Mouse (Mus musculus): ENCODE results near the gene Mpped2. TPM values are rescaled to one million over a fixed set of nuclear protein-coding genes. Genes with fewer than 3 reads are reported as not detected.

The Mpped2 gene
- polyA plus RNA-seq, 1 experiment from 2014 or later: 1.3 TPM

DNA sequence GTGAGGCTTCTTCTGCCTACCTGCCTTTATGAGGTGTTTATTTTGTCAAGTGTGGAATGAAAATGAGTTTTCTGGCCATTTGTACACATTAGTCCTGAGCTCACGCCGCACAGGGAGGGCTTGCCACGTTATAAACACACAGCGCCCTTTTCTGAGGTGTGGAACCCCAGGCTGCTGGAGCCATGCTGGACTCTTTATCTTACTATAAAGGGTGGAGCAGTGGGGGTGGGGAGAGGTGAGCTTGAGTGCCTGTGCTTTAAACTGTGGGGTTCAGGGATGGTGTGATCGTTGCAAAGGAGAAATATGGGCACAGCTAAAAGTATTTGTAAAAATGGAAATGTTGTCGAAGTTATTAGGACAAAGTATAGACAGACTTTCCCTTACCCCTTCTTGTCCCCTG lies 18.4 kb downstream of the Mpped2 start:
- H3K4me1 ChIP-seq (ENCODE audit: insufficient read depth): no peaks in the 10 kb centered on the region
- H3K9ac ChIP-seq (replicated peaks): no peak overlapping the region
- H3K27ac ChIP-seq (ENCODE audit: low read depth): no peak overlapping the region
- DNase-seq (no peak), ATAC-seq (no peak)
- no peak overlapping the region for H3K4me3 ChIP-seq (ENCODE audit: low read depth, low read length)
- H3K27me3 ChIP-seq (ENCODE audit: insufficient read depth, low read length): no peaks in the 10 kb centered on the region
- H3K4me2 ChIP-seq (ENCODE audit: low read depth, low read length): no peak overlapping the region
- 60% methylated on average over 6 of the region's 6 CpGs for WGBS (ENCODE audit: insufficient replicate concordance)
- TF ChIP-seq CTCF (IDR thresholded peaks at IDR 0.05; ENCODE audit: low read depth): no peak
- no peak for TF ChIP-seq EP300 (IDR thresholded peaks at IDR 0.05; ENCODE audit: low read depth)
- H3K36me3 ChIP-seq (replicated peaks; ENCODE audit: insufficient read depth, low read length): no peaks in the 10 kb centered on the region
- H3K9me3 ChIP-seq (ENCODE audit: low read length): no peaks in the 10 kb centered on the region

DNA sequence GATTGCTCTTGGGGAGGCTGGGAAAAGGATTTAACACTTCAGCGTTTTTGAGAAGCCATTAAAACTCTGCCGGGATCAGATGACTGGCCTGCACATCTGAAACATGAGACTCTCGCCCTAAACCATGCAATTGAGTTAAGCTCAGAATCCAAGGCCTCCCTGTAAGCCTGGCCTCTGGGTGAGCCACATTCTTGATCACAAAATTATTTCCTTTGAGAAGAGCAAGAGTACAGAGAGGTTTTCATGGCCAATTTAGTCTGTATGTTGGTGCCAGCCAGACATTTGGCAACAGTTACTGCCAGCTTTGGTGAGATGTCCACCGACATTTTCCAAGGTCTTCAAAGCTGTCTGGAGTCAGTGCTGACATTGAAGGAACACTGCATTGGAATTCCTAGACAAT lies 20.1 kb downstream of the Mpped2 start:
- no peak overlapping the region for H3K9ac ChIP-seq (replicated peaks)
- DNase-seq (no peak), ATAC-seq (no peak)
- H3K9me3 ChIP-seq (ENCODE audit: low read length): no peaks in the 10 kb centered on the region
- H3K27ac ChIP-seq (ENCODE audit: low read depth): no peak overlapping the region
- TF ChIP-seq CTCF (IDR thresholded peaks at IDR 0.05; ENCODE audit: low read depth) (no peak), EP300 (IDR thresholded peaks at IDR 0.05; ENCODE audit: low read depth) (no peak)
- H3K4me1 ChIP-seq (ENCODE audit: insufficient read depth): no peaks in the 10 kb centered on the region
- no peak overlapping the region for H3K4me2 ChIP-seq (ENCODE audit: low read depth, low read length)
- 50% methylated on average over 4 of the region's 4 CpGs for WGBS (ENCODE audit: insufficient replicate concordance)
- H3K27me3 ChIP-seq (ENCODE audit: insufficient read depth, low read length): no peaks in the 10 kb centered on the region
- H3K36me3 ChIP-seq (replicated peaks; ENCODE audit: insufficient read depth, low read length): no peaks in the 10 kb centered on the region
- H3K4me3 ChIP-seq (ENCODE audit: low read depth, low read length): no peak overlapping the region

DNA sequence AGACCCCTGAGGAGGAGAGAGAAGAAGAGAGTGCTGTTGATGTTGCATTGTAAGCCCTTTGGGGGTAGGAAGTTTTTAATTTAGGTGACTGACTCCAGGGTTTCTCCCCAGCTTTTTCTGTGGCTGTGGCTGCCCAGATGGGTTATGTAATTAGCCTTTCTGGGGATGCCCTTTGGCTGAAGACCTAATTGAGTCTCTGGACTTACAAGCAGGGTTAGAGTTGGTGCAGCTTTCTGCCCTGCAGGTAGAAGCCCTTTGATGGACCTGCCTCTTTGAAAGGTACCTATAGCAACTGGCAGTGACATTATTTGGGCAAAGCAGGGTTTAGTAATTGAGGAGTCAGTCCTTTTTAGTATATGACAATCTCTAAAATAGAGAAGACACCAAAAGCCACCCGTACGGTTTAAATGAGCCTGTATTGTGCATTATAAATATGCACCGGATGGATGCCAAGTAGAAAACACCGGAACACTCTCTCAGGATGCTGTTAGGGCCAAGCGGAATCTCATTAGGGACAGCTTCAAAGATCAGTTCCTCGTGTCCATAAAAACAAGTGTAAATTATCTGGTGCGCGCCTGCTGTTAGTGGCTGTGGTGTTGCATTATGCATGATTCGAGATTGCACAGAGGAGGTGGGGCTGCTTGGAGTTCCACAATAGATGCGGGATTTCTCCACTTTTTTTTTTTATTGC lies 22.8 kb downstream of the Mpped2 start:
- Histone ChIP-seq H3K4me2 (ENCODE audit: low read depth, low read length) (no peak overlapping the region), H3K27me3 (ENCODE audit: insufficient read depth, low read length) (no peaks in the 10 kb centered on the region), H3K9me3 (ENCODE audit: low read length) (no peaks in the 10 kb centered on the region), H3K36me3 (replicated peaks; ENCODE audit: insufficient read depth, low read length) (no peaks in the 10 kb centered on the region), H3K9ac (replicated peaks) (no peak overlapping the region), H3K27ac (ENCODE audit: low read depth) (no peak overlapping the region), H3K4me3 (ENCODE audit: low read depth, low read length) (no peak overlapping the region), H3K4me1 (ENCODE audit: insufficient read depth) (no peaks in the 10 kb centered on the region)
- DNase-seq (no peak), ATAC-seq (no peak)
- no peak for TF ChIP-seq EP300 (IDR thresholded peaks at IDR 0.05; ENCODE audit: low read depth)
- no peak for TF ChIP-seq CTCF (IDR thresholded peaks at IDR 0.05; ENCODE audit: low read depth)
- WGBS (ENCODE audit: insufficient replicate concordance): 82% methylated on average over 10 of the region's 10 CpGs

DNA sequence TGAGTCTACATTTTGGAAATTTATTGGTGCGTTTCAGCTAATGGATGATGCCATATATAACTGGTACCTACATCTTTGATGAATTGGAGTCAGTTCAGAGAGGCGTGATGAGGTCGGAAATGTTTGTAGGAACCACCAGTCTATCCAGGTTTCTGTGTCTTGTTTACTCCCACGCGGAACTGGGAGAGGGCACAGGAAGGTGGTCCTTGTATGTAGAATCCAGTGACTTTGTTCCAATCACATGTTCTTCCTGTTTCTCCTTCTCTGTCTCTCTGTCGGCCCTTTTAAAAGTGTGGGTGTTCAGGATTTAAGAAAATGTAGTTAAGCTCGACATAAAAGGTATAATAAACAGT lies 23.3 kb downstream of the Mpped2 start:
- no peaks in the 10 kb centered on the region for H3K36me3 ChIP-seq (replicated peaks; ENCODE audit: insufficient read depth, low read length)
- no peak for DNase-seq
- no peak overlapping the region for H3K4me2 ChIP-seq (ENCODE audit: low read depth, low read length)
- no peak overlapping the region for H3K4me3 ChIP-seq (ENCODE audit: low read depth, low read length)
- ATAC-seq: no peak
- 80% methylated on average over 7 of the region's 7 CpGs for WGBS (ENCODE audit: insufficient replicate concordance)
- H3K9me3 ChIP-seq (ENCODE audit: low read length): no peaks in the 10 kb centered on the region
- no peaks in the 10 kb centered on the region for H3K4me1 ChIP-seq (ENCODE audit: insufficient read depth)
- no peaks in the 10 kb centered on the region for H3K27me3 ChIP-seq (ENCODE audit: insufficient read depth, low read length)
- no peak overlapping the region for H3K27ac ChIP-seq (ENCODE audit: low read depth)
- no peak overlapping the region for H3K9ac ChIP-seq (replicated peaks)
- TF ChIP-seq EP300 (IDR thresholded peaks at IDR 0.05; ENCODE audit: low read depth): no peak
- no peak for TF ChIP-seq CTCF (IDR thresholded peaks at IDR 0.05; ENCODE audit: low read depth)

DNA sequence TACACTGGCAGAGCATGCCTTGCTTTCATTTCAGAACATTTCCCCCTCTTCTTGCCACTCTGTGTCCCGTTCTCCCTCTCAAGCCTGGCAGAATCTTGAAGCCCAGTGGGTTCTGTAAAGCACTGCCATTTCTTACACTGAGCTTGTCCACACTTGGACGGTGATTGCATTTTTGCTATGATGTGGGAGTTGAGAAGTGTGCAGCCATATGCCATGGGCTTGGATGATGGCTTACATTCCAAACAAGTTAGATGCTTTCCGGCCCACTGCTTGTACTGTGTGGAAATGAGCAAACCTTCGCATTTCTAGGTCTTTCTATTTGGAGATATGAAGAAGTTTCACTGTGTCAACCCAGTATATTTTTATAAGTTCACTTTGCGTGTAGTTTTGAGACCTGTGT lies 25.8 kb downstream of the Mpped2 start:
- no peaks in the 10 kb centered on the region for H3K36me3 ChIP-seq (replicated peaks; ENCODE audit: insufficient read depth, low read length)
- no peaks in the 10 kb centered on the region for H3K4me1 ChIP-seq (ENCODE audit: insufficient read depth)
- ATAC-seq: no peak
- no peak overlapping the region for H3K27ac ChIP-seq (ENCODE audit: low read depth)
- WGBS (ENCODE audit: insufficient replicate concordance): 76% methylated on average over 5 of the region's 5 CpGs
- no peak overlapping the region for H3K9ac ChIP-seq (replicated peaks)
- no peaks in the 10 kb centered on the region for H3K9me3 ChIP-seq (ENCODE audit: low read length)
- DNase-seq: no peak
- TF ChIP-seq EP300 (IDR thresholded peaks at IDR 0.05; ENCODE audit: low read depth) (no peak), CTCF (IDR thresholded peaks at IDR 0.05; ENCODE audit: low read depth) (no peak)
- H3K27me3 ChIP-seq (ENCODE audit: insufficient read depth, low read length): no peaks in the 10 kb centered on the region
- H3K4me2 ChIP-seq (ENCODE audit: low read depth, low read length): no peak overlapping the region
- no peak overlapping the region for H3K4me3 ChIP-seq (ENCODE audit: low read depth, low read length)

DNA sequence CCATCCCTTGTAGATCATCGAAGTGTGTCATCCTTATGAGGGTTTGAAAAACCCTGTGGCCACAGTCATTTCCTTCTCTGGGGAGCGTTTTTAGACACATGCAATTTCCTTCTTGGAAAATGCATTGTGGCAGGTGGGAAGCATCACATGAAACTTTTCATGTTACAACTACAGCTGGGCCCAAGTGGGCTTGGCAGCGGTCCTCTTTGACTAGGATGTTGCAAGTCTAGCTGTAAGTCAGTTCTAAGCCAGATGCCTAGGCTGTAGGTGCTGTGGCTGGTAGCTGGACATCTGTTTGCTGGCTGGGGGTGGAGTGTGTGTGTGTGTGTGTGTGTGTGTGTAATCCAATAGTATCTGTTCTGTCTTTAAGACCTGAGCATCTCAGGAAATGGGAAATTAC lies 26.4 kb downstream of the Mpped2 start:
- TF ChIP-seq CTCF (IDR thresholded peaks at IDR 0.05; ENCODE audit: low read depth) (no peak), EP300 (IDR thresholded peaks at IDR 0.05; ENCODE audit: low read depth) (no peak)
- WGBS (ENCODE audit: insufficient replicate concordance): 66% methylated on average over 3 of the region's 3 CpGs
- Histone ChIP-seq H3K36me3 (replicated peaks; ENCODE audit: insufficient read depth, low read length) (no peaks in the 10 kb centered on the region), H3K27ac (ENCODE audit: low read depth) (no peak overlapping the region), H3K27me3 (ENCODE audit: insufficient read depth, low read length) (no peaks in the 10 kb centered on the region), H3K4me1 (ENCODE audit: insufficient read depth) (no peaks in the 10 kb centered on the region), H3K4me3 (ENCODE audit: low read depth, low read length) (no peak overlapping the region), H3K4me2 (ENCODE audit: low read depth, low read length) (no peak overlapping the region), H3K9ac (replicated peaks) (no peak overlapping the region), H3K9me3 (ENCODE audit: low read length) (no peaks in the 10 kb centered on the region)
- DNase-seq: no peak
- ATAC-seq: no peak

DNA sequence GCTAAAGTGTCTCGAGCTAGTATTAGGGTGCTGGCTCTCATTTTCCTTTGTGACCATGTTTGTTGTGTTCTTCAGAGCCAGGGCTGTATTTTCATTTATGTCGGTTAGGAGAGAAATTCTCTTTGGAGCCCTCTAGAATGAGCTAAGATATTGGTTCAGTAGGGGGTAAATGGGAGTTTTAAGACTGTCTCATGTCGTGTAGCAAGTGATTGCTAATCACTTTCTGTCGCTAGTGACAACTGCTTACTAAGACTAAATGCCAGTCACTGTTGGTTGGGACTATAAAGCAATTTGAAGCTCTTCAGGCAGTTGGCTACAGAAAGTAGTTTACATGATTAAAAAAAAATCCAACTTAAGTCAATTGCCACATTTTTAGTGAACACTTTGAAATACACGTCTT lies 27.6 kb downstream of the Mpped2 start:
- WGBS (ENCODE audit: insufficient replicate concordance): 70% methylated on average over 5 of the region's 5 CpGs
- Histone ChIP-seq H3K4me1 (ENCODE audit: insufficient read depth) (no peaks in the 10 kb centered on the region), H3K9ac (replicated peaks) (no peak overlapping the region), H3K27ac (ENCODE audit: low read depth) (no peak overlapping the region), H3K36me3 (replicated peaks; ENCODE audit: insufficient read depth, low read length) (no peaks in the 10 kb centered on the region), H3K27me3 (ENCODE audit: insufficient read depth, low read length) (no peaks in the 10 kb centered on the region), H3K4me3 (ENCODE audit: low read depth, low read length) (no peak overlapping the region), H3K4me2 (ENCODE audit: low read depth, low read length) (no peak overlapping the region), H3K9me3 (ENCODE audit: low read length) (no peaks in the 10 kb centered on the region)
- no peak for TF ChIP-seq EP300 (IDR thresholded peaks at IDR 0.05; ENCODE audit: low read depth)
- TF ChIP-seq CTCF (IDR thresholded peaks at IDR 0.05; ENCODE audit: low read depth): no peak
- DNase-seq: no peak
- ATAC-seq: no peak

All from liver, postnatal 0 days (tissue).